Mouse (Mus musculus): ENCODE data around the gene Selenbp2.
"Not testable (repeated sequence)": the region's sequence is repeated elsewhere in the genome, so short reads cannot be mapped to it uniquely, and the experiment has no call there.

Selenbp2 gene

DNA sequence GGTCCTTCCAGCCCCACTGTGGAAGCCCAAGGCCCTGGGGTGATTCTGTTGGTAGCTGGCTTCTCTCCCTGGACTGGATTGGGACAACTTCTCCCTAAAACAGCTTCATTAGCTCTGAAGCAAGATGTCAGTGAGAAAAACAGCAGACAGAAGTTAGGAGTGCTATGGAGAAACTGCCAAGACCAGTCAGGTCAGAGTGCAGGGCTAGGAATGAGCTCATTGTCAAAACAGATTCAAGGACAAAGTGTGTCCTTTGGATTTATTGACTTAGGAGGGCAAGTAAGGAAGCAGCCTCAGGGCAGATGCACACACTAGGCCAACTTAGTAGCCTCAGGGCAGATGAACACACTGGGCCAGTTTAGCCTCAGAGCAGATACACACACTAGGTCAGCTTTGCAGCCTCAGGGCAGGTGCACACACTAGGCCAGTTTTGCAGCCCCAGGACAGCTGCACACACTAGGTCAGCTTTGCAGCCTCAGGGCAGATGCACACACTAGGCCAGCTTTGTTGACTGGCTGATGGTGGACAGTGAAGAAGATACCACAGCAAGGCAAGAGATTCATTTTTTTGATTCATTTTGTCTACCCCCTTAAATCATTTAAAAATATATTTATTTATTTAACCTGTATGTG, 2.6 kb upstream of the Selenbp2 start:
- DNase-seq (ENCODE audit: low read depth, low spot score) = no peak

DNA sequence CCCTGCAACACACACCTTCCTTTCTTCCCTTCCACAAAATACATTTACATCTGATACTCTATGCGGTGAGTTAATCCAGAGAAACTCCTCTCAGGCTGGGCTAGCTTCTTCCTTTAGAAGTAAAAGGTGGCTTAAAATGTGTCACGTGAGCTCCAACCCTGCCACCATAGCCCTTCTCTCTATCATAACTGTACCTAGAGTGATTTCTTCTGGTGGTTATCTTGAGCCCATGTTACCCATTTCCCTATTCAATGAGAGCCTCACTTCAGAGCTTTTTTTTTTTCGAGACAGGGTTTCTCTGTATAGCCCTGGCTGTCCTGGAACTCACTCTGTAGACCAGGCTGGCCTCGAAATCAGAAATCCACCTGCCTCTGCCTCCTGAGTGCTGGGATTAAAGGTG, 1.7 kb upstream of the Selenbp2 start:
- not testable (repeated sequence) for DNase-seq (ENCODE audit: low read depth, low spot score)

DNA sequence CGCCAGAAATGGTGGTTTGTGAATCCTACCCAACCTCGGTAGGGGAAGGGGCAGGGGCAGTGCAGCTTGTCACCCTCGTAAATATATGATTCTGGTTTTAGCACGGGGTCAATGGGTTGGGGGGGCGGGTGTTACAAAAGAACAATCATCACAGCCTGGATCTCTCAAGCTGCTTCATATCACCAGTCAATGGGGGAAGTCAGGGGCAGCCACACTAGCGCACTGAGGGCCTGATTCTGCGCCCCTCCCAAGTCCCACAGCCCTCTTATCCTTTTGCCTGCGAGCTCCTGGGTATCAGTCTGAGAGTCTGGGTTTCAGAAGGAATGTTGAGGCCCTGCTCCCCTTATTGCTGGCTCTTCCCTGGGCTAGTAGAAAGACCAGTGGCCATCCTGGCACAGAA, 518 bp downstream of the Selenbp2 start:
- not testable (repeated sequence) for DNase-seq (ENCODE audit: low read depth, low spot score)

DNA sequence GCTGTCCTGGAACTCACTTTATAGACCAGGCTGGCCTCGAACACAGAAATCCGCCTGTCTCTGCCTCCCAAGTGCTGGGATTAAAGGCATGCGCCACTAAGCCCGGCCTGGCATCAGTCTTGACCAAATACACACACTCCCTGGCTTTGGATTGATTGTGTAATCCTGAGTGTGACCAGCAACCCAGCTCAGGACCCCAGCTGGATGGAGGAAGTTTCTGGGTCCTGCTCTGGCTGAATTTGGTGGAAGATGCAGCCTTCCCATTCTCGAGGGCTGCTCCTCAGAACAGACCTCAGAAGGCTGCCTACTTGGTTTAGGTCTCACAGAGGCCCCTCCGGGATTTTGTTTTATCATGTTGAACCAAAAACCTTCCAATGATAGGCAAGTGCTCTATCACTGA, 2.2 kb downstream of the Selenbp2 start:
- not testable (repeated sequence) for DNase-seq (ENCODE audit: low read depth, low spot score)

DNA sequence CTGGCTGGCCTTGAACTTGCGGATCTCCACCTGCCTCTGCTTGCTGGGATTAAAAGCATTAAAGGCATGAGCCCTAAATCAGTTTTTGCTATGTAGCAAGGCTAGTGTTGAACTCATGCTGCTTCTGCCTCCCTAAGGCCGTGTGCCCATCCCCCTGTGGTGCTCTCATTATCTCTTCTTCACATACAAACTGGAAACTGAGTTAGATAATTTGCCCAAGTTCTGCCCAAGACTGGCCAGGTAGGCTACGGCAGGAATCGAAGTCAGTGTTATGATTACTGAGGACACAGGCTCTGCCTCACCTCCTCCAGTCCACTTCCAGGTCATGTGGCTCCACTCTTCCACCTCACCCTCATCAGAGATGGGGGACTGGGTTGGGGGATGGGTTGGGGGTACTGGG, 2.9 kb downstream of the Selenbp2 start:
- not testable (repeated sequence) for DNase-seq (ENCODE audit: low read depth, low spot score)

DNA sequence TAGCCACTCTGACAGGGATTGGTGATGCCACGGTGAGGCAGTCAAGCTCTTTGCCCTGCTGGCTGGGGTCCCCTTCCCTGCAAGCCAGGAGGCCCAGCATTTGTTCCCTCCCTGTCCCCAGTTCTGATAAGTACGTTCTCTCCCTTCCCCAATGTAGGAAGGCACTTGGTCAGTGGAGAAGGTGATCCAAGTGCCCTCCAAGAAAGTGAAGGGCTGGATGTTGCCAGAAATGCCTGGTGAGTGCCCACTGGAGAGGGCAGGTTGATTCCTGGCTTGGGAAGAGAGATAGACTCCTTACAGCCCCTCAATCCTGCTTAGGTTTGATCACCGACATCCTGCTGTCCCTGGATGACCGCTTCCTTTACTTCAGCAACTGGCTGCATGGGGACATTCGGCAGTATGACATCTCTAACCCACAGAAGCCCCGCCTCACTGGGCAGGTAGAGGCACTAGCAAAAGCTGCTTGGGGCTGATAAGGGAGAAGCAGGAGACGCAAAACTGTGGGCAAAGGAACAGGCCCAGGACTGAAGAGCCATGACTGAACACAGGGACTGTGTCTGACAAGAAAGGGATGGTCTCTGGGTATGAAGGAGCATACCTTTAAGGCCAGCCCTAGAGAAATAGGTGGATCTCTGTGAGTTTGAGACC, 8.9 kb downstream of the Selenbp2 start:
- not testable (repeated sequence) for DNase-seq (ENCODE audit: low read depth, low spot score)

DNA sequence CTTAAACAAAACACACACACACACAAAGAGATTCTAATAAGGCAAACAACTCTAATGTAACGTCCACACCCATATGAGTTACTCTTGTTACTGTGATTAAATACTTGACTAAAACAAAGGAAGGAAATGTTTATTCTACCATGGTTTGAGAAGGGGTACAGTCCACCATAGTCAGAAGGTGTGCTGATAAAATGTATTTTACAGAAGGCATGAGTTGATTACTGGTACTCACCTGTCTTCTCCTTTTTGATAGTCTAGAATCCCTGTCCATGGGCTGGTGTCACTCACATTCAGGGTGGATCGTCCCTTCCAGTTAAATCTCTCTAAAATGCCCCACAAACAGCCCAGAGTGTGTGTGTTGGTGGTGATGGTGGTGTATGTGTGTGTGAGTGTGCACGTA, 9.5 kb downstream of the Selenbp2 start:
- no peak for DNase-seq (ENCODE audit: low read depth, low spot score)

DNA sequence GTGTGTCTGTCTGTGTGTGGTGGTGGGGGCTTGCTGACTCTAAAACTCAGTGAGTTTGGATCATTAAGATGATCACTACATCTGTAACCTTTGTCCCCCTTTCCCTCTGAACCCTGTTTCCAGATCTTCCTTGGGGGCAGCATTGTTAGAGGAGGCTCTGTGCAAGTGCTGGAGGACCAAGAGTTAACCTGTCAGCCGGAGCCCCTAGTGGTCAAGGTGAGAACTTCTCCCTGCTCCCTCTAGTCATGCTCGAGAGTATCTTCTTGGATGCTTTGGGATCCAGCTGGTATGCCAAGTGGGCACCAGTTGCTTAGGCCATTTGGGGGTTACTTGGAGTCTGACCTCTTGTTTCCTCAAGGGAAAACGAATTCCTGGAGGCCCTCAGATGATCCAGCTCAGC, 10.0 kb downstream of the Selenbp2 start:
- peak; percentile 1 for DNase-seq (ENCODE audit: low read depth, low spot score)

DNA sequence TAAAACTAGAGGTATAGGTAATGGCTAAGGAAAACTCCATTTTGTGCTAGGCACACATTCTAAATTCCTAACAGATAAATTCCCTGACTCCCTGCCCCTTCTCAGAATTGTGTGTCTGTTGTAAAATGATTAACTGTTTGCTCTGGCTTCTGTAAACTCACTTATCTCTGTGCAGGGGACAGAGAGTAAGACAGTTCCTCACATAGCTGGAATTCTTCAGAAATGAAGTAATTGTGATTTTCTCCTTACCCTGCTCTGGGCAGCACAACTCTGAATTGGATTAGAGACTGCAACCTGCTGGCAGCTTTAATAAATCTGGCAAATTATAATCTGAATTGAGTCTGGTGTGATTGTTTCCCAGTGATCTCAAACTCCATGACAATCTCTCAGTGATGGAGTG, 17.2 kb downstream of the Selenbp2 start:
- DNase-seq (ENCODE audit: low read depth, low spot score) = not testable (repeated sequence)

DNA sequence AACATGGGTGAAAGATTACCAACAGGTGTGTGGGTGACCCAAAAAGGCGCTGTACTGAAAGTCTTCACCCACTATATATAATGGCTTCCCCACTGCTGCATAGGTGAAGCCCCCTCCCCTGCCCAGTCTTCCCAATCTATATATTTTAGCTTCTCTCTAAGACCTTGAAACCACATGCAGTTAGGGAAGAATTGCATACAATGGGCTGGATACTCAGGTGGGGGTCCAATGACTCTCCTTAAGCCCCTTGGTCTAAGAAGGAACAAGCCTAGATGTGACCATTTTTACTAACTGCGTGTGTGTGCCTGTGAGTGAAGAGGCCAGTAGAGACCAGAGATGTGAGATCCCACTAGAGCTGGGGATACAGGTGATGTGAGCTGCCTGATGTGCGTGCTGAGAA, 20.1 kb downstream of the Selenbp2 start:
- DNase-seq (ENCODE audit: low read depth, low spot score) = not testable (repeated sequence)

DNA sequence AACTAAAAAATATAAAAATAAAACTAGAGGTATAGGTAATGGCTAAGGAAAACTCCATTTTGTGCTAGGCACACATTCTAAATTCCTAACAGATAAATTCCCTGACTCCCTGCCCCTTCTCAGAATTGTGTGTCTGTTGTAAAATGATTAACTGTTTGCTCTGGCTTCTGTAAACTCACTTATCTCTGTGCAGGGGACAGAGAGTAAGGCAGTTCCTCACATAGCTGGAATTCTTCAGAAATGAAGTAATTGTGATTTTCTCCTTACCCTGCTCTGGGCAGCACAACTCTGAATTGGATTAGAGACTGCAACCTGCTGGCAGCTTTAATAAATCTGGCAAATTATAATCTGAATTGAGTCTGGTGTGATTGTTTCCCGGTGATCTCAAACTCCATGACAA, 24.9 kb downstream of the Selenbp2 start:
- not testable (repeated sequence) for DNase-seq (ENCODE audit: low read depth, low spot score)

DNA sequence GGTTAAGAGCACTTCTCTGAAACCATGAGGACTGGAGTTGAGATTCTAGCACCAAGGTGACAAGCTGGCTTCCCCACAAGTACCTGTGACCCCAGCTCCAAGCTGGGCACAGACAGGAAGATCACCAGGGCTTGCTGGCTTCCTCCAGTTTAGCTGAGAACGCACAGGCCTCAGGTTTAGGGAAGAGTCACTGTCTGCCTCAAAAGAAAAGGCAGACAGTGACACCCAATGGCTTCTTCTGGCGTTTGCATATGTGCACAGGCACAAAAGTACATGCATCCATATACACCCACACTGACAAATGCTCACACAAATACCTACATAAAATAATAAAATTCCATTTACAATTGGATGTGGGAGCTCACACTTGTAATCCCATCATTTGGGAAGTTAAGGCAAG, 30.3 kb downstream of the Selenbp2 start:
- not testable (repeated sequence) for DNase-seq (ENCODE audit: low read depth, low spot score)

DNA sequence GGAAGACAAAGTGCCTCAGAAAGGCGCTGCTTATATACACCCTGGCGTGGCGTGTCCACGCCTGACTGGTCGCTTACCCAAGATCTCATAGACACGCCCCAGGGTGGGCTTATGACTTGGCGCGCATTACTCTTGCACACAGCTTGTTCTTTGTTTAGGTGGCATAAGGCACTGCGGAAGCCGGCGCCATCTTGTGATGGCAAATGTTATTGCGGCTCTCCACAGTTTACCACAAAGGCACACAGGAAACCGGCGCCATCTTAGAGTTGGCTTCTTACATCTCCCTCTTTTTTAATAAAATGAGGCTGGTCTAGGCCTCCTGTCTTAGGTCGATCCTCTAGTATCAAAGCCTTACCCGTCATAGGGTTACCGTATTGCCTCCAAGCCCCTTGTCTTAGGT, 52.3 kb downstream of the Selenbp2 start:
- no peak for DNase-seq (ENCODE audit: low read depth, low spot score)
